Mouse (Mus musculus) liver (tissue): ENCODE results near the gene Mphosph6.

Experiments used
- DNase-seq: peaks from one replicate; pipeline ENCODE4 v3.0.0-alpha.2; 2020; ENCODE audit warnings: mixed read lengths

Gene Mphosph6

GRCm38 (mm10) chr8:117768971-117769370 lies 32.8 kb downstream of the Mphosph6 start:
- DNase-seq: no peak

DNA sequence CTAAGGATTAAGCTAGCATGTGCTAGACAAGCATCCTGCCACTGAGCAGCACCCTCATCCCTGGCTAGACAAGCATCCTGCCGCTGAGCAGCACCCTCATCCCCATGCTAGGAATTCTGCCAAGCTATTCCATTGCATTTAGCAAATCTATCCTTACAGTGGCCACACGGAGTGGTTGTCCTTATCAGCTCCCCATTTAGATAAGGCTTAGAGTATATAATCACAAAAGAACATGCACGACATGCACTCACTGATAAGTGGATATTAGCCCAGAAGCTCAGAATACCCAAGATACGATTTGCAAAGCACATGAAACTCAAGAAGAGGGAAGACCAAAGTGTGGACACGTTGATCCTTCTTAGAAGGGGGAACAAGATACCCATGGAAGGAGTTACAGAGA lies 35.8 kb downstream of the Mphosph6 start:
- DNase-seq: no peak

- DNase-seq: no peak
Measured at GRCm38 (mm10) chr8:117764625-117765024, 37.1 kb downstream of the Mphosph6 start.

GRCm38 (mm10) chr8:117762776-117763175 lies 39.0 kb downstream of the Mphosph6 start:
- DNase-seq: no peak

GRCm38 (mm10) chr8:117757900-117758299 lies 43.8 kb downstream of the Mphosph6 start:
- DNase-seq: no peak

GRCm38 (mm10) chr8:117749436-117749835 lies 52.3 kb downstream of the Mphosph6 start:
- DNase-seq: no peak

DNA sequence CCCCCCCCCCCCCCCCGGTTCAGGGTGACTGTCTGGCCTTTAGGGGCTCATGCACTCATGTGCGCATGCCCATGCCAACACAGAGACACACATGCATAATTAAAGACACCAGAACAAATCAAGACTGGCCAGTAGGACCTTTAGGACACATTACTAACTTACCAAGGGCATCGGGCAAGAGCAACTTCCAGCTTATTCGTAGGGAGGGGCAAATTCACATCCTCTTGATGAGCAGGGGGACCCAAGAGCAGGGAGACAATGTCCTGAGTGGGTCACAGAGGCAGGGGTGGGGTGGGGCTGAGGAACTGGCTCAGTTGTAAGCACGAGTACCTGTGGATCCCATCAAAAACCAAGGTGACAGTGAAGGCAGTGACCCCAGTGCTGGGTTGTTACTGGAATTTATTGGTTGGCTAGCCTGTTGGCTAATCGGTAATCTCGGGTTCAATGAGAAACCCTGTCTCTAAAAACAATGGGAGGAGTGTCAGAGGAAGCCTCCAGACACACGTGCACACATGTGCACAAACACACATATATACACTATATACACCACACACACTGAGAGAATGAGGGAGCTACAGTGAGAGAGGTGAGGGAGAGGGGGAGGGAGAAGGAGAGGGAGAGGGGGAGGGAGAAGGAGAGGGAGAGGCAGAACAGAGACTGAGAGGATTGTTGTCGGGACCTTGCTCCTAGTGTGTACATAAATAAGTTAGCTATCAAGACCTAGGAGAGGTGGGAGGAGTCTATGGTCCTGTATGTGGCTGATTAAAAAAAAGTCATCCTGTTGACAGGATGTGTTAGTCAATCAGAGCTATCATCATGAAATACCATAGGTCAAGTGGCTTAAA lies 53.6 kb downstream of the Mphosph6 start:
- DNase-seq: no peak

DNA sequence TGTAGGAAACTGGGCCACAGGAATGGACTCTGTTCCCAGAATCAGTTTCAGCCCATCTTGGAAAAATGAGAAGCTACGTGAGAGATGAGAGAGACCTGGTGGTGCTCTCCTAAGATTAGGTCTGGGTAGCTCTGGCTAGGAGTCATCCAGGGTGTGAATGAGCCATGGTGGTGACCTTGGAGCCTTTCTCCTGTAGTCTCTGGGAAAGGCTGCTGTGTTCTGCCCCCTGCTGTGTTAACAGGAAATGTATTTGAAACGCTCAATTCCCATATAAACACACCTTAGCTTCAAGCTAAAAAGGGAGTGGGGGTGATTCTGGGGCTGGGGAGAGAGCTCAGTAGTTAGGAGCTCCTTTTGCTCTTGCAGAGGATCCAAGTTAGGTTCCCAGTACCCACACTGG lies 54.3 kb downstream of the Mphosph6 start:
- DNase-seq: no peak

- DNase-seq: no peak
Measured at GRCm38 (mm10) chr8:117746651-117747050, 55.1 kb downstream of the Mphosph6 start.

DNA sequence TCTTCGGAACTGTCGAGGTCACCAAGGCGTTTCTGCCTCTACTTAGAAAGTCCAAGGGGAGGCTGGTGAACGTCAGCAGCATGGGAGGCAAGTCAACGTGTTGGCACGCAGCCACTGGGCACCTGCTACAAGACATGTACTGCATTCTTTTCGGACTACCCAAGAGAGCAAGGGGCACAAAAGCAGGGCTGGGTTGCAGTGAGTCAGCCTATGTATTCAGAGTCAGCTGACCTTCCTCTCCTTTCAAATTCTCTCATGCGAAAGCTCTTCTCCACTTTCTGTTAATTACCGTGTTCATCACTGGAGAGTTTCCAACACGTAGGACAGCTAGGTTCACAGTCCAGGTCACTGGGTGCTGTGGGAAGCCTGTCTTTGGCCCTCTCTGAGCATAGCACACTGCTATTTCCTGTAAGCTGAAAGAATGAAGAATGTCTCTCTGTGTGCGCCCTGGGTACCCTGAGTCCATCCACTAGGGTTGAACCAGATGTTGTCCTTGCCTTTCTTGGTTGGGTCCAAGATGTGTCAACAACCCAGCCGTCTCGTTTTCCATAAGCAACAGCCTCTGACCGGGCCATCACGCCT lies 59.2 kb downstream of the Mphosph6 start:
- no peak for DNase-seq
